Mouse (Mus musculus) olfactory bulb, adult 2 months (tissue): ENCODE data around the gene Syn3.

Experiments
- CTCF ChIP-seq: fragments of 200-500 bp; IDR thresholded peaks from 2 replicates; pipeline ENCODE4 v1.5.1; 2012; ENCODE audit warnings: low read depth, mild to moderate bottlenecking, low read length, moderate library complexity; ENCODE audit not compliant: insufficient read depth
- POLR2A ChIP-seq: fragments of 200-500 bp; IDR thresholded peaks from 2 replicates; pipeline ENCODE4 v1.6.1; 2012; ENCODE audit warnings: mild to moderate bottlenecking, low read depth, low read length, moderate library complexity; ENCODE audit not compliant: insufficient read depth

DNA sequence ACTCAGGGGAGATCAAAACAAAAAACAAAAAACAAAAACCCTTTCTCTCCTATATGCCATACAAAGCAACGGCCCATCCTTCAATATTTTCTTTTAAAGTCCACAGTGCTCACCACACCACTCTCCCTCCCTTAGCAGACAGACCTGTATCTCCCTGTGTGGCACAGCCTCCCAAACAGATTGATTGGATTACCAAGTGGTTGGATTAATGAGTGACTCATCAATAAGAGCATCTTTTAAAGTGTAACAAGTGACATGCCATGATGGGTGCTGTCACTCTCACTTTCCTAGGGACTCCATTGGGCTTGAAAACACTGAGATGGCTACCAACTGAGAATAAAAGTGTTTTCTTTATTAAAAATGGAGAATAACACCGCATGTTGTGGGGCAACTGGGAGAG lies 2.8 kb downstream of the Syn3 start:
- TF ChIP-seq POLR2A (no peak), CTCF (no peak)
